Mouse (Mus musculus) MEL (cell line): Measurements from ENCODE around the gene Tcf15.

Source experiments
- CHD2 ChIP-seq: IDR thresholded peaks from 2 replicates; pipeline ENCODE4 v1.6.1; 2011; ENCODE audit warnings: low read length, improper control_type of control experiment
- CTCF ChIP-seq, 3 experiments: IDR thresholded peaks in 2 of 3; conservative IDR thresholded peaks in 1 of 3; 2 replicates each; pipeline ENCODE4 v1.5.1; 2011 to 2012; ENCODE audit warnings: low read length in 3 of 3, low read depth in 2 of 3, mild to moderate bottlenecking in 2 of 3, improper control_type of control experiment in 1 of 3, inconsistent platforms in 1 of 3, mixed read lengths in 1 of 3, moderate library complexity in 1 of 3; ENCODE audit not compliant: control insufficient read depth in 1 of 3, insufficient read depth in 1 of 3, poor library complexity in 1 of 3, severe bottlenecking in 1 of 3
- ELF1 ChIP-seq: IDR thresholded peaks from 2 replicates; pipeline ENCODE4 v1.6.1; 2014; ENCODE audit warnings: low read depth, mild to moderate bottlenecking, inconsistent platforms, low read length, improper control_type of control experiment, moderate library complexity
- GATA1 ChIP-seq: IDR thresholded peaks from 2 replicates; pipeline ENCODE4 v1.6.1; 2011; ENCODE audit warnings: low read depth, low read length, improper control_type of control experiment
- MEF2A ChIP-seq: IDR thresholded peaks from 2 replicates; pipeline ENCODE4 v1.6.1; 2014; ENCODE audit warnings: low read depth, mild to moderate bottlenecking, inconsistent platforms, low read length, improper control_type of control experiment; ENCODE audit not compliant: poor library complexity, insufficient replicate concordance, severe bottlenecking; ENCODE audit errors: extremely low read depth
- NRF1 ChIP-seq: IDR thresholded peaks from 2 replicates; pipeline ENCODE4 v1.6.1; 2014; ENCODE audit warnings: low read depth, mild to moderate bottlenecking, inconsistent platforms, low read length, improper control_type of control experiment, moderate library complexity; ENCODE audit not compliant: poor library complexity, insufficient read depth, severe bottlenecking
- POLR2AphosphoS2 ChIP-seq: IDR thresholded peaks from 2 replicates; pipeline ENCODE4 v1.6.1; 2011; ENCODE audit warnings: low read length, improper control_type of control experiment
- TAL1 ChIP-seq: IDR thresholded peaks from 2 replicates; pipeline ENCODE4 v1.6.1; 2012; ENCODE audit warnings: mild to moderate bottlenecking, inconsistent platforms, low read length, moderate library complexity, mixed read lengths
- TCF12 ChIP-seq: IDR thresholded peaks from 2 replicates; pipeline ENCODE4 v1.6.1; 2014; ENCODE audit warnings: low read depth, mild to moderate bottlenecking, inconsistent platforms, low read length, improper control_type of control experiment, moderate library complexity

DNA sequence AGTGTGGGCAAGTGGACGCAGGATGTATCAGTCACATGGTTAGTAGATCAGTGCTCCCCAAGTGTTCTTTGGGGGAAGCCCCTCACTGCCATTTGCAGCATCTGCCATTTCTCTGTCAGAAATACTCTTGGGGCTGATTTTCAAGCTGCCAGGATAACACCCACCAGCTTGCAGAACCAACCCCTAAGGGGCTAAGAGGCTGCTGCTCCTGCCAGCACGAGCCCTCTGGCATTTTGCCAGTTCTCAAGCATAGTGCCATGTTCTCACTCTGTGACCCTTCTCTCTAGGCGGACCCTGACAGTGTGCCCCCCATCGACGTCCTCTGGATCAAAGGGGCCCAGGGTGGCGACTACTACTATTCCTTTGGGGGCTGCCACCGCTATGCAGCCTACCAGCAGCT, 34.7 kb upstream of the Tcf15 start:
- TF ChIP-seq ELF1 (no peak), CTCF (IDR thresholded peaks at IDR 0.05 in 2 of 3, conservative IDR thresholded peaks at IDR 0.05 in 1 of 3; ENCODE audit: control insufficient read depth in 1 of 3, insufficient read depth in 1 of 3, low read depth in 2 of 3, low read length in 3 of 3, poor library complexity in 1 of 3, severe bottlenecking in 1 of 3) (no peak), NRF1 (no peak), GATA1 (no peak), MEF2A (no peak), POLR2AphosphoS2 (no peak), TAL1 (no peak), TCF12 (no peak), CHD2 (no peak)
